Mouse (Mus musculus): ENCODE measurements around the gene Prdx6b. TPM values are rescaled to one million over a fixed set of nuclear protein-coding genes. Genes with fewer than 3 reads are reported as not detected.

Prdx6b gene
- not detected in 2 replicates for polyA plus RNA-seq (2015; fragmentation: Nextera tagmentation; extraction: Ambion mirVana)

DNA sequence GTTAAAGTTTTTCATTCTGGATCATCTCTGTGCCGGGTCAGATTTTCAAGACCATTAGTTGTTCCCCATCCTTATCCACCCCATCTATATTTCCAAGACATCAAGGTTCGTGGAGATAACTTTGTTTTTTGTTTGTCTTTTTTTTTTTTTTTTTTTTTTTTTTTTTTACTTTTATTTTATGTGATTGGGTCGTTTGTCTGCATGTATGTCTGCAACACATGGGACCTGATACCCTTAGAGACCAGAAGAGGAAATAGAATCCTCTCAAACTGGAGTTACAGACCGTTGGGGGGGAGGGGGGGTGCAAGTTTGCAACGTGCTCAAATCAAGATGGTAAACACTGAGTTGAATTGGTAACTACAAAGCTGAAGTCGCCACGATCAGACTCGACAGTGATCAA is at the start of gene Prdx6b:
Gene Prdx6b, plus strand, starts transcription at position 301 of the 400 bp plus-strand sequence.

GRCm38 (mm10) chr2:80315242-80316161 is 23.2 kb downstream of the Prdx6b start, which contains the start of gene Dnajc10:
Gene Dnajc10, plus strand, starts transcription at chr2:80315466.

Other genes starting within 250 kb of the Prdx6b start
- 6.1 and 8.6 TPM in 2 replicates for gene Pde1a, start 163.0 kb upstream of the Prdx6b start, polyA plus RNA-seq (2015; fragmentation: Nextera tagmentation; extraction: Ambion mirVana)
- gene Dnajc10, start 23.0 kb downstream of the Prdx6b start, polyA plus RNA-seq (2015; fragmentation: Nextera tagmentation; extraction: Ambion mirVana) = 24.0 and 27.2 TPM in 2 replicates
- gene Frzb, start 155.2 kb downstream of the Prdx6b start, polyA plus RNA-seq (2015; fragmentation: Nextera tagmentation; extraction: Ambion mirVana) = 27.9 and 29.5 TPM in 2 replicates

Measured in skeletal muscle tissue, postnatal 0 days (tissue).